Mouse (Mus musculus) subcutaneous adipose tissue, adult 2 months (tissue): ENCODE data around the gene Gm11037. TPM values are rescaled to one million over a fixed set of nuclear protein-coding genes. Genes with fewer than 3 reads are reported as not detected.

Experiments
- polyA plus RNA-seq: library from polyadenylated mRNA; depleted of rRNA; stranded (reverse); fragments of >200 nt; gene quantifications from 2 replicates; pipeline ENCODE4 v1.2.3, GENCODE M21; 2012; ENCODE audit warnings: low replicate concordance; rRNA removed

The Gm11037 gene
- polyA plus RNA-seq: not detected in 2 replicates

DNA sequence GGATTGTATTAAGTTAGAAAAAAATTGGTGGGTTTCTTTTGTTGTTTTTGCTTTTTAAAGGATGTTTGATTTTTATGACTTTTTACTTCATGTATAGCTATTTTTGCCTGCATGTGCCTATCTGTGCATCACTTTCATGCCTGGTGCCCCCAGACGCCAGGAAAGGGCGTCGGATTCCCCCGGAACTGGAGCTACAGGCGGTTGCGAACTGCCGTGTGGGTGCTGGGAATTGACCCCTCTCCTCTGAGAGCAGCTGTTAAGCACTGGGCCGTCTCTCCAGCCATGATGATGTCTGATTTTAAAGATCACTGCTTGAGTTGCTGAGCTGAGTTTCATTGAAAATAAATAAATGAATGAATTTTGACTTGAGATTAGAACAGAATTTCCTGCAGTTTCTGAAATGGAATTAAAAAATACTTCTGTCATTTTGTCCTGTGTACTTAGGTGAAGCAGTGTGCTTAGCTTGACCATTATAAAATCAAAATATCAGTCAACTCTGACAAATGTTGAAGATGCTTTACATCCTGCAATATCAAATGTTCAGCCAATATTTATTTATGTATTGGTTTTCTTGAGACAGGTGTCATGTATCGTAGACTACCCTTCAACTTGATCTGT, at the start of gene Gm11037:
Gene Gm11037, plus strand, starts transcription at position 568 of the 618 bp plus-strand sequence.

DNA sequence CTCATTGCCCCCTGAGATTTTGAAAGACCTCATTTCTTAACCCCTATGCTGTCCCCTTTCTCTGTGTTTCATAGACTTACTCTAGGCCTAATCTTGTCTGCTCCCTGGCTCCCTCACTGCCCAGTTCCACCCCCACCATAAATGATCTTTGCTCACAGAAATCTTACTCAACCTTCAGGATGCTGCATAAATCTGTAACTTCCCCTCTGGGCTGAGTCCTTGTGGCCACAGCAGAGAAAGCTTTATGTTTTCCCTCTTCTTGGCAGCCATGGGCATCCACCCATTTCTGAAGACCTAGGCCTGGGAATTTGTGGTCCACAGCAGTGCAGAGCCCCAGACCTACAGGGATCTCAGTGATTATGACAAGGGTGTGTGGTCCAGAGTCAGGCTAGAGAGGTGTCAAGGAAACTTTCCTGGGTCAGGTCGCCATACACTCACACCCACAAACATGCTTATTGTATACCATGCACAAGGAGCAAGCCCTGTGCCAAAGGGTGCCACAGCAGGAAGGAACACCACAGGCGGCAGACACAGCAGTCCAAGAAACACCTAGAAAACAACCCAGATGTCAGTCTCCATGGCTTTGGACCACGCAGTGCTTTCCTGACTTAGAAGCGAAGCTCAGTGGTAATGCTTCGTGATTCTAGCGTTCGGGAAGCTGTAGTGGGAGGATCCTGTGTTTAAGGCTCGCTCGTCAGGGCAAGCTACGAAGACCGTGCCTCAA, 46.5 kb upstream of the Gm11037 start, which contains the start of gene Siglec1:
Gene Siglec1, minus strand, starts transcription at position 99 of the 724 bp plus-strand sequence.

DNA sequence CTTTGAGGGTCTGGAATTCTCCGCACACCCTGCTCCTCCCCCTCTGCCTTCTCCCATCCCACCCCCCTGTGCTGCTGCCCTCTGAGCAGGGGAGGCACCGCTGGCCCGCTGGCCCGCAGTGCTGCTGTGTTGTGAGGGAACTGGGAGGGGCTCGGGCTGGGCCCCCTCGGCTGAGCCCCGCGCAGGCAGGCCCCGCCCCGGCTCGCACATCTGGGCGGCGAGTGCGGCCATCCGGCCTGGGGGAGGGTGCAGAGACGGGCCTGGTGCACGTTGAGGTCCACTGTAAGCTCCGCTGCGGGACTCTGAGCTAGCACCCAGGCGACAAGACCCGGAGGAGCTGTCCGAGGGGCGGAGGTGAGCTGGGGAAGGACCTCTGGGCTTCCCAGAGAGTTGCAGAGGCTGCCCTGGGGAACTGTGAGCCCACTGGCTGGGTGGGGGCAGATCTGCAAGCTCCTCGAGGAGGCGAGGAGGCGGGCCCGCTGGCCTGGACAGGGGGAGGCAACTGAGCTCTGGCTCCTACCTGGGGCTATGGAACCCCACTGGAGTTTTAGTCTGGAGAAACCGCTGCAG, 6.1 kb upstream of the Gm11037 start, which contains the start of gene Hspa12b:
Gene Hspa12b, plus strand, starts transcription at position 120 of the 570 bp plus-strand sequence.

DNA sequence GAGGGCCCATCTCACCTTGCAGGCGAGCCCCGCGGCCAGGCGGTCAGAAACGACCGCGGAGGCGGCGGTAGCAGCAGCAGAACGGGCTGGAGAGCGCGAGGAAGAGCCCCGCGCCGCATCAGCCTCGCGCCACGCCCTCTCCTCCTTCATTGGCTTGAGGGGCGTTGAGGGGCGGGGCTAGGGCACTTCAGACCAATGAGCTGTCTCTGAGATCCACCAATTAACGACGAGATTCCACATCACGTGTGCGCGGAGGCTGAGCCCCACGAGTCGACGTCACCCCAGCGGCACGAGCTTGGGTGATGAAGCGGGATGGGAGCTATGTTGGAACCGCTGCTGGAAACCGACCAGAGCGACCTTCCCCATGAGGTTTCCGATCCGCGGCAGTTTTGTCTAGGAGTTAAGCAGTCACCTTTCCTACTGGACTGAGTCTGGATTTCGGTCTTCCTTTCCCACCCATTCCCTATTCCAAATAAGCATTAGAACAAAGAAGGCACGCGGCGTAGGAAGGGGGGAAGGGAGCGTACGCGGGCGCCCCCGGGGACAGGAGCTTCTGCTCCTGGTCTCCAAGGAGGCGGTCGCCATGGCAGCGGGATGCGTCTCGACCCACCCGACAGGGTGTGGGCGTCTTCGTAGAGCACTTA, 26.8 kb downstream of the Gm11037 start, which contains the start of gene 1700037H04Rik:
Gene 1700037H04Rik, minus strand, starts transcription at position 144 of the 644 bp plus-strand sequence.

DNA sequence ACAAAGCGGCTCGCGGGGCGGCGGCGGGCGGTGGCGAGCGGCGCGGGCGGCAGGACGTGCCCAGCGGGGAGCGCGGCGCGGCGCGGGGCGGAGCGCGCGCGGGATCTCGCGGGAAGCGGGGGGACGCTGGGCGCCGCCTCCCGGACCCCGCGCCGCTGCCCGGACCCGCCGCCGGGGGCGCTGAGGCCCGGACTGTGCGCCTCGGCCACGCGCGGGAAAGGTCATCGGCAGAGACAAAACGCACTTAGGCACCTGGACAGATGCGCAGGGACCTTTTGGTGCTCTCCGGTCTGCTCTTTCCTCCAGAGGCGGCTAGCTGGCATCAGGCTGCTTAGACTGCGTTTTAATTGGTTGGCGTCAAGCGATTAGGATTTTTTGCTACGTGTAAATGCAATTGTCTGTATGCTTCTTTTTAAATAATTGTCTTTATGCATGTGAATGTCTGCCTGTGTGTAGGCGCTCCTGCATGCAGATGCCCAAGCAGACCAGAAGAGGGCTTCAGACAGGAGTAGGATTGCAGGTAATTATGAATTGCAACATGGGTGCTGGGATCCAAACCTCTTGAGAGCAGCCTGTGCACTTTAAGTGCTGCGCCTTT, 46.8 kb downstream of the Gm11037 start, which contains the start of gene Cenpb:
Gene Cenpb, minus strand, starts transcription at position 78 of the 598 bp plus-strand sequence.

Other genes with a start within 250 kb of the Gm11037 start
- 124 and 141 TPM in 2 replicates for gene 4930402H24Rik, start 227.1 kb upstream of the Gm11037 start, polyA plus RNA-seq
- 17.4 and 22.1 TPM in 2 replicates for gene Atrn, start 227.0 kb upstream of the Gm11037 start, polyA plus RNA-seq
- gene Gfra4, start 90.4 kb upstream of the Gm11037 start, polyA plus RNA-seq: 10.7 and 39.6 TPM in 2 replicates
- 21.7 and 41.1 TPM in 2 replicates for gene Adam33, start 69.7 kb upstream of the Gm11037 start, polyA plus RNA-seq
- 18.5 and 25.9 TPM in 2 replicates for gene Siglec1, start 46.7 kb upstream of the Gm11037 start, polyA plus RNA-seq
- 32.4 and 75.2 TPM in 2 replicates for gene Hspa12b, start 6.2 kb upstream of the Gm11037 start, polyA plus RNA-seq
- gene 1700037H04Rik, start 26.6 kb downstream of the Gm11037 start, polyA plus RNA-seq: 260 and 383 TPM in 2 replicates
- 97.7 and 118 TPM in 2 replicates for gene Cenpb, start 46.6 kb downstream of the Gm11037 start, polyA plus RNA-seq
- 17.2 and 64.6 TPM in 2 replicates for gene Cdc25b, start 53.5 kb downstream of the Gm11037 start, polyA plus RNA-seq
- gene Spef1, start 53.8 kb downstream of the Gm11037 start, polyA plus RNA-seq: 7.3 and 17.0 TPM in 2 replicates
- 52.2 and 64.5 TPM in 2 replicates for gene Ap5s1, start 73.6 kb downstream of the Gm11037 start, polyA plus RNA-seq
- 95.2 and 115 TPM in 2 replicates for gene Mavs, start 100.6 kb downstream of the Gm11037 start, polyA plus RNA-seq
- 20.5 and 25.7 TPM in 2 replicates for gene Pank2, start 129.0 kb downstream of the Gm11037 start, polyA plus RNA-seq
- 15.0 and 15.6 TPM in 2 replicates for gene Rnf24, start 219.4 kb downstream of the Gm11037 start, polyA plus RNA-seq